Mouse (Mus musculus) retina, embryonic 14.5 days (tissue): ENCODE measurements around the gene Gm16253.

ENCODE experiments used
- DNase-seq: peaks from one replicate; pipeline ENCODE4 v3.0.0-alpha.2; 2015; ENCODE audit warnings: low spot score

Gene Gm16253

GRCm38 (mm10) chr3:96576690-96577541 is at the start of gene Gm16253:
Gene Gm16253 (plus strand): TSS chr3:96576984.
- peak; percentile 83 for DNase-seq

- DNase-seq: no peak
Observed at GRCm38 (mm10) chr3:96528506-96528905, 48.3 kb upstream of the Gm16253 start.

GRCm38 (mm10) chr3:96532050-96532449 is 44.7 kb upstream of the Gm16253 start:
- DNase-seq: no peak

DNA sequence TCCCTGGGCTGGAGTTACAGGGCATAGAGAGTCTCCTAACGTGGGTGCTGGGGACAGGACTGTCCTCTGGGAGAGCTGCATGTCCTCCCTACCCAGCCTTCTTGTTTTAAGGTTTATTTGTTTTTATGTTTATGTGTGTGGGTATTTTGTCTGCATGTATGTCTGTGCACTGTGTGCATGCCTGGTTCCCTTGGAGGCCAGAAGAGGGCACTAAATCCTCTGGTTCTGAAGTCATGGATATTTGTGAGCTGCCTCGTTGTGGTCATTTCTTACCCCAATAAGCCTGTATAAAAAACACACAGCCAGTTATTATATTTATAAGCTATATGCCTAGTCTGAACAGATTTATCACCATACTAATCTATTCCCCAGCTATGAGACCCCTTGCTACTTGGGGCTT is 42.5 kb upstream of the Gm16253 start:
- no peak for DNase-seq

DNA sequence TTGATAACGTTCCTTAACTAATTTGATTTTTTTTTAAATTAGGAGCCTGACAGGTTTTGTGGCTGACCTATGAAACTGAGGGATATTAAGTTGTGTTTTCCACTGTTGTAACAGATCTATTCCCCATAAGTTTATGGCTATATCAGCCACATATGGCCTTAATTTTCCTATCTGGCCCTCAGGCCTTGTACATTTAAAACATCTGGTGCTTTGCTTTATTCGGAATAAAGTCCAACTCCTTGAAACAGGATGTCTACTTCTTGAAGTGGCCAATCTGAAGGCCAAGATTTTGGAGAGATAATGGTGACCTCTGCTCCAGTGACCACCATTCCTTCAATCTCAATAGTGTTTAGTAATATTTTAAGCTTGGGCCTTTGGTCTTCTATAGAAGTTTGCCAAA is 37.5 kb upstream of the Gm16253 start:
- DNase-seq: no peak

GRCm38 (mm10) chr3:96540740-96541139 is 36.0 kb upstream of the Gm16253 start:
- no peak for DNase-seq

DNA sequence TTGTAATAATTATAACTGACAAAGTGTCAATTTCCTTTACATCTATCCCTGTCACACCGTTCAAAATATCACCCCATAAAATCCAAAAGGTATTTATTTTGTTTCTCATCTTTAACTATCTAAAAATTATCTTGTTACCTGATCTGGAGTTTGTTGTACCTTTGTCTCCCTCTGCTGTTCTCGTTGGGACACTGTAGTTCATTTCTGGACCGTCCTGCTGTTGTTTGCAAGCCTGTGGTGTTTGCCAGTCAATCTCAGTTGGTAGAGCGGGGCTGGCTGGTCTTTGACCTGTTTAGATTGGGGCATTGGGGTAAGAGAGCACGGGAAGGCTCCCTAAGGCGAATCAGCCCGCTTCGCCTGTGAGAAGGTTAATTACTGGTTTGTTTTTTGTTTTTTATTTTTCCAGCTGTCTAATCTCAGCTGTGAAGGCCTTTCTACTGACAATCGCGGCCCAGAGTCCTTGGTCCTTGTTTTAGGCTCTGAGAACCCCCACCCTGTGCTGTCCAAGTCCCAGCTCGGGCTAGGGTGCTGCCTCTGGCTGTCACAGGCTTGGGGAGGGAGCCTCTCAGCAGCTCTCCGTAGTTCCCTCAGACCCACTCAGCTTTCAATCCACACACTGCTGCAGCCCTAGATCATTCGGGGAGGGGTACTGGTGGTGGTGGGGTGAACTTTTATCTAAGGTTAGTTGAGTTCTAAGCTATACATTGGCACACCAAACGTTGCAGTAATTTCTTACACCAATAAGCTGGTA is 35.3 kb upstream of the Gm16253 start:
- DNase-seq: peak; percentile 68

GRCm38 (mm10) chr3:96542554-96542953 is 34.2 kb upstream of the Gm16253 start:
- no peak for DNase-seq

- DNase-seq: no peak
Observed at GRCm38 (mm10) chr3:96543345-96543744, 33.4 kb upstream of the Gm16253 start.

DNA sequence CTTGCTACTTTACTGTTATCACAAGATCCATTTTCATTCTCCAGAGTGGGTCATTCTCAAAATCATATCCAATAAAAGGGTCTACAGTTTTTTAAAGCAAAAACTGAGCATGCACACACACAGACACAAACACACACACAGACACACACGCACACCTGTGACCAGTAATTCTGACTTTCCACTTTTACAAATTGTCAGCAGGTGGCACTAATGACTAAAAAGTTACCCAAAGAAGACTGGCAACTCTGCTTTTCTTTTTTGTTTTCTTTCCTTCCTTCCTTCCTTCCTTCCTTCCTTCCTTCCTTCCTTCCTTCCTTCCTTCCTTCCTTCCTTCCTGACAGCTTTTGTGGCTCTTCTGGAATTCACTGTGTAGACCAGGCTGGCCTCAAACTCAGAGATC is 31.2 kb upstream of the Gm16253 start:
- no peak for DNase-seq

GRCm38 (mm10) chr3:96546880-96547279 is 29.9 kb upstream of the Gm16253 start:
- no peak for DNase-seq

GRCm38 (mm10) chr3:96547389-96547960 is 29.3 kb upstream of the Gm16253 start:
- peak; percentile 83 for DNase-seq

DNA sequence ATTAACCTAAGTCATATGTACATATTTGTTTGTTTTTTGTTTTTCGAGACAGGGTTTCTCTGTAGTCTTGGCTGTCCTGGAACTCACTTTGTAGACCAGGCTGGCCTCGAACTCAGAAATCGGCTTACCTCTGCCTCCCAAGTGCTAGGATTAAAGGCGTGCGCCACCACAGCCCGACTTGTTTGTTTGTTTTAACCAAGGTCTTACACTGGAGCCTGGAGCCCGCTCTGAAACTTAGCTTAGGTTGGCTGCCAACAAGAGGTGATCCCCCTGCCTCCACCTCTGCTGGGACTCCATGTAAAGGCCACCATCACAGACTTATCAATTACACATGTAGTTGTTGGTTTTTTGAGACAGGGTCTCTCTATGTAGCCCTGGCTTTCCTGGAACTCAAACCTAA is 28.0 kb upstream of the Gm16253 start:
- no peak for DNase-seq

- peak; percentile 37 for DNase-seq
Observed at GRCm38 (mm10) chr3:96549346-96549745, 27.4 kb upstream of the Gm16253 start.

- DNase-seq: peak; percentile 55
Observed at GRCm38 (mm10) chr3:96551203-96551602, 25.6 kb upstream of the Gm16253 start.

DNA sequence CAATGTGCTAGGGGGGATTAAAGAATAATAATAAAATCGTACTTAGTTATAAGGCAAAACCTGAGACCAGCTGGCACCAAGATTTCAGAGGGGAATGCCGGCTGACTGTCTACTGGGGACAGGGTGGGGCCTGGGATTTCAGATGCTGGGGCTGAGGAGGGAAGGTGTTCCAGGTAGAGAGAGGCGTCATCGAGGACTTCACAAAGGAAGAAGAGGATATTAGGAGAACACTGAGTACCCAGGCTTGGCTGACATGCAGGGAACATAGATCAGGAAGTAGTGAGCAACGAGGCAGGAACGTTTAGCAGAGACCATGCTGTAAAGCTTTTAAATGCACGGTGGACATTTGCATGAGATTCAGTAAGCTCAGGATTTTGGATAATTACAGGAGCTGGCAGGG is 24.9 kb upstream of the Gm16253 start:
- no peak for DNase-seq

- DNase-seq: no peak
Observed at GRCm38 (mm10) chr3:96553601-96554000, 23.2 kb upstream of the Gm16253 start.

DNA sequence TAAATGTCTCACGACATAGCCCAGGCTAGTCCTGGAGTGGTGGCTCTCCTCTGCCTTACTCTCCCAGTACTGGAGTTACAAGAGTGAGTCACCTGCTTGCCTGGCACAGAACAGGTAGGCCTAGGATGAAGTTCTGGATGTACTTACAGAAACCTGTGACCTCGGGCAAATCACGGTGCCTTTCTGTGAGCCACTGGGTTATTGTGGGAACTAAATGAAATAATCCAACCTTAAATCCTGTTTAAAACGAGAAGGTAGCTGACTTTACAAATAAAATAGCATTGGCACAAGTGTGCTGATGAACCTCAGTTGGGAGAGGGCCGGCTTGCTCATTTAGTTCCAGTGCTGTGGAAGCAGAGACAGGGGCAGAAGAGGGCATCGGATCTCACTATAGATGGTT is 22.5 kb upstream of the Gm16253 start:
- DNase-seq: no peak

DNA sequence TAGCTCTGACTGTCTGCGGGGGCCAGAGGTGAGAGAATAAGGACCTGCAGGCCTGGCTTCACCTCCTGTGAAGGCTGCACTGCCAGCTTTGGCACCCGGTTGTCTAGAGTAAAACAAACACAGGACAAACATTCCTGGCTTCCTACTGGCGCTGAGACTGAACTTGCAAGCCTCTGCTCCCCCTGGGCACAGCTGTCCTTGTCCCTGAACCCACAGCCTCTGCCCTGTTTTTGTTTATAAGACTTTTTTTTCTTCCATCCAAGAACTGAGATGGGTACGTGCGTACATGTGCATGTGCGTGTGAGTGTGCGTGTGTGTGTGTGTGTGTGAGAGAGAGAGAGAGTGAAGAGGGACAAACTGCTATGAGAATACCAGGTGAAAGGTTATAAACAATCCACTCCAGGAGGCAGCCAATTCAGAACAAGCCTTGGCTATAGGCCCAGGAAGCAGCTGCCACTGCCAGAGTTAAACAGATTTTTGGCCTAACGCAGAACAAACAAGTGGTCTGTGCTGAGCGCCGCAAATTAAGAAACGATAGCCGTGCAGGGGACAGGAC is 21.7 kb upstream of the Gm16253 start:
- no peak for DNase-seq

DNA sequence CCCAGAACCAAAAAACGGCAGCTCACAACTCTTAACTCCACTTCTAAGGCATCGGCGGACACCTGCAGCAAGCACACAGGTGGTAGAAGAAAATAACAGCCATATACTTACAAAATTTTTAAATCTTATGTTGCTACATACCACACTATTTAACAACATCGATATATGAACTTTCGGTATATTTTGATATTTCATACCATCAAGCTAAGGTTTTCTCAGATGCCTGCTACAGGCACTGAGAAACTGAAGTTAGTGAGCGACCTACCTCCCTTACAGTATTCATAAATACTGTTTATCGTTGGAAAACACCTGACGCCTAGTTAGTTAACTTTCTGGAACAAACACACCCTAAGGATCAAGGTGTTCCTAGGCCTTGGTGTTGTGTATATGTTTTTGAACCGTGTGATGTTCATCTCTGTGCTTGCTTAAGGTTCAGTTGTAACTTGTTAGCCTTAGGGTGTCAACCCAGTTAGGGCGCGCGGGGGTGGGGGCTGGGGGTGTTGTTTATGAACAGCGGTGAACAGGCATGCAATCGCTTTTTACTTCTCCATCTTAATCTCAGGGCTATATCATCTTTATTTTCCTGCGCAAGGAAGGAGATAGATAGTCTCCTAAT is 20.7 kb upstream of the Gm16253 start:
- no peak for DNase-seq

- DNase-seq: peak; percentile 38
Observed at GRCm38 (mm10) chr3:96556651-96557635, 19.8 kb upstream of the Gm16253 start.
